Mouse (Mus musculus): ENCODE measurements around the gene Cbl. TPM values are rescaled to one million over a fixed set of nuclear protein-coding genes. Genes with fewer than 3 reads are reported as not detected.

Gene Cbl
- polyA plus RNA-seq, 1 experiment from 2014 or later, result 15.5 TPM

- Histone ChIP-seq H3K4me1 (replicated peaks; ENCODE audit: control insufficient read depth, insufficient read depth, low read length) (peaks cover 38% of the 10 kb centered on the region), H3K27ac (ENCODE audit: low read length) (peak overlapping the region; percentile 79)
These were observed 125.4 kb downstream of the Cbl start for GRCm38 (mm10) chr9:44108269-44109055.

DNA sequence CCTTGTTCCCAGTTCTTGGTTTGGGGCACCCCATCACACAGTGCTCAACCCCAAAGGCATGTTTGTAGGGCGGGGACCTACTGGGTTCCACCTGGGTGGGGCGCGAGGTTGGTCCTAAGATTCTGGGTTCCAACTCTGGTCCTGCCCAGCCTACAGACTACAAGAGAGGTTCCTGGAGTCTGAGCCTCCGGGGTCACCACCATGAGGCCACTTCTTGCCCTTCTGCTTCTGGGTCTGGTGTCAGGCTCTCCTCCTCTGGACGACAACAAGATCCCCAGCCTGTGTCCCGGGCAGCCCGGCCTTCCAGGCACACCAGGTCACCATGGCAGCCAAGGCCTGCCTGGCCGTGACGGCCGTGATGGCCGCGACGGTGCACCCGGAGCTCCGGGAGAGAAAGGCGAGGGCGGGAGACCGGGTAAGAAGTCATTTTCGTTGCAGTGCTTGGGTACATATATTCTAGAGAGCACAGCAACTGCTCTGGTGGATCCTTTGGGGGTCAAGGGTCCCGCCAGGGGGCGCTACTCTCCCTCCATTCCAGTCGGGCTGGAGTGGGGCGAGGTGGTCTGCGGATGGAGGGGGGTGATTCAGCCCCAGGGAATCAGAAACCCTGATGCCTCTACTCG, 126.2 kb downstream of the Cbl start:
- H3K4me3 ChIP-seq (ENCODE audit: low read length), result peak overlapping the region; percentile 3; the same call in 1 of the 2 replicates
- ATAC-seq (ENCODE audit: low read depth), result peak; percentile 4
- H3K27me3 ChIP-seq (ENCODE audit: control insufficient read depth, insufficient read depth, low read depth, low read length), result no peaks in the 10 kb centered on the region
- peak overlapping the region; percentile 39 for H3K4me2 ChIP-seq (ENCODE audit: low read depth, low read length)
- peak overlapping the region; percentile 19 for H3K9ac ChIP-seq (ENCODE audit: low read length)
- peaks cover 7% of the 10 kb centered on the region for H3K36me3 ChIP-seq (ENCODE audit: control insufficient read depth, insufficient read depth, low read length)
- H3K4me1 ChIP-seq (replicated peaks; ENCODE audit: control insufficient read depth, insufficient read depth, low read length), result peaks cover 38% of the 10 kb centered on the region
- H3K27ac ChIP-seq (ENCODE audit: low read length), result peak overlapping the region; percentile 79
- H3K9me3 ChIP-seq (ENCODE audit: control insufficient read depth, low read length), result no peaks in the 10 kb centered on the region
- WGBS, result 46% methylated on average over 25 of the region's 25 CpGs

More at GRCm38 (mm10) chr9:44108269-44109055, 125.4 kb downstream of the Cbl start:
- Histone ChIP-seq H3K9ac (ENCODE audit: low read length) (peak overlapping the region; percentile 41), H3K36me3 (ENCODE audit: control insufficient read depth, insufficient read depth, low read length) (peaks cover 7% of the 10 kb centered on the region), H3K27me3 (ENCODE audit: control insufficient read depth, insufficient read depth, low read depth, low read length) (no peaks in the 10 kb centered on the region), H3K4me2 (ENCODE audit: low read depth, low read length) (peak overlapping the region; percentile 47), H3K4me3 (ENCODE audit: low read length) (peak overlapping the region; percentile 14; the same call in 1 of the 2 replicates), H3K9me3 (ENCODE audit: control insufficient read depth, low read length) (no peaks in the 10 kb centered on the region)
- ATAC-seq (ENCODE audit: low read depth), result no peak
- WGBS, result 78% methylated on average over 31 of the region's 31 CpGs

- 22% methylated on average over 8 of the region's 8 CpGs for WGBS
These were observed 126.7 kb downstream of the Cbl start, which contains the start of gene C1qtnf5 for GRCm38 (mm10) chr9:44107110-44107509. Gene C1qtnf5, plus strand, starts transcription at chr9:44107245.

GRCm38 (mm10) chr9:44106596-44106995, 127.3 kb downstream of the Cbl start:
- no peak overlapping the region for H3K4me2 ChIP-seq (ENCODE audit: low read depth, low read length)
- no peak for ATAC-seq (ENCODE audit: low read depth)
- no peak overlapping the region for H3K9ac ChIP-seq (ENCODE audit: low read length)
- H3K36me3 ChIP-seq (ENCODE audit: control insufficient read depth, insufficient read depth, low read length), result peaks cover 7% of the 10 kb centered on the region
- H3K27ac ChIP-seq (ENCODE audit: low read length), result peak overlapping the region; percentile 40; the same call in 1 of the 2 replicates
- H3K9me3 ChIP-seq (ENCODE audit: control insufficient read depth, low read length), result no peaks in the 10 kb centered on the region
- no peak overlapping the region for H3K4me3 ChIP-seq (ENCODE audit: low read length)
- H3K4me1 ChIP-seq (replicated peaks; ENCODE audit: control insufficient read depth, insufficient read depth, low read length), result peaks cover 38% of the 10 kb centered on the region
- WGBS, result 69% methylated on average over 4 of the region's 4 CpGs
- no peaks in the 10 kb centered on the region for H3K27me3 ChIP-seq (ENCODE audit: control insufficient read depth, insufficient read depth, low read depth, low read length)

More at GRCm38 (mm10) chr9:44107110-44107509, 126.7 kb downstream of the Cbl start, which contains the start of gene C1qtnf5:
- no peaks in the 10 kb centered on the region for H3K27me3 ChIP-seq (ENCODE audit: control insufficient read depth, insufficient read depth, low read depth, low read length)
- peak; percentile 88 for ATAC-seq (ENCODE audit: low read depth)
- peak within 1 kb of the TSS; percentile 39 for H3K4me2 ChIP-seq (ENCODE audit: low read depth, low read length)
- no peaks in the 10 kb centered on the region for H3K9me3 ChIP-seq (ENCODE audit: control insufficient read depth, low read length)
- peaks cover 7% of the 10 kb centered on the region for H3K36me3 ChIP-seq (ENCODE audit: control insufficient read depth, insufficient read depth, low read length)
- peaks cover 38% of the 10 kb centered on the region for H3K4me1 ChIP-seq (replicated peaks; ENCODE audit: control insufficient read depth, insufficient read depth, low read length)
- H3K27ac ChIP-seq (ENCODE audit: low read length), result peak within 1 kb of the TSS; percentile 79
- peak within 1 kb of the TSS; percentile 19 for H3K9ac ChIP-seq (ENCODE audit: low read length)
- peak within 1 kb of the TSS; percentile 3; the same call in 1 of the 2 replicates for H3K4me3 ChIP-seq (ENCODE audit: low read length)

GRCm38 (mm10) chr9:44106182-44106581, 127.7 kb downstream of the Cbl start:
- Histone ChIP-seq H3K4me1 (replicated peaks; ENCODE audit: control insufficient read depth, insufficient read depth, low read length) (peaks cover 38% of the 10 kb centered on the region), H3K4me2 (ENCODE audit: low read depth, low read length) (no peak overlapping the region), H3K4me3 (ENCODE audit: low read length) (no peak overlapping the region), H3K9me3 (ENCODE audit: control insufficient read depth, low read length) (no peaks in the 10 kb centered on the region), H3K36me3 (ENCODE audit: control insufficient read depth, insufficient read depth, low read length) (peaks cover 7% of the 10 kb centered on the region), H3K27me3 (ENCODE audit: control insufficient read depth, insufficient read depth, low read depth, low read length) (no peaks in the 10 kb centered on the region), H3K9ac (ENCODE audit: low read length) (no peak overlapping the region), H3K27ac (ENCODE audit: low read length) (no peak overlapping the region)
- ATAC-seq (ENCODE audit: low read depth), result no peak
- WGBS, result 89% methylated on average over 7 of the region's 7 CpGs

DNA sequence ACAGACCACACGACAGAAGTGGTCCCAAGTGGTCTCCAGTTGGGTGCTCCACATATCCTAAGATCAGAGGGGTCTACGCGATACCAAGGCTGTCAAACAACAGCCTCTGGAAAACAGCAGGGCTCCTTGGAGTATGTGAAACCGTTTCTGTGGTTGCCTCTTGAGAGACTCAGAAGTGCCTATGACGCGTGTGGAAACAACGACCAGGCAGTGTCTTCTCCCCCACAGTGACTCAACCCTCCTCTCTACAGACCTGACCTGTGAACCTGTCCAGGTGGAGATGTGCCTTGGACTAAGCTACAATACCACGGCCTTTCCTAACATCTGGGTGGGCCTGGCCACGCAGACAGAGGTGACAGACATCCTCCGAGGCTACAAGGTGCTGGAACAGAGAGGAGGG, 128.1 kb downstream of the Cbl start:
- Histone ChIP-seq H3K9ac (ENCODE audit: low read length) (no peak overlapping the region), H3K36me3 (ENCODE audit: control insufficient read depth, insufficient read depth, low read length) (peaks cover 7% of the 10 kb centered on the region), H3K4me3 (ENCODE audit: low read length) (no peak overlapping the region), H3K4me1 (replicated peaks; ENCODE audit: control insufficient read depth, insufficient read depth, low read length) (peaks cover 38% of the 10 kb centered on the region), H3K27me3 (ENCODE audit: control insufficient read depth, insufficient read depth, low read depth, low read length) (no peaks in the 10 kb centered on the region), H3K9me3 (ENCODE audit: control insufficient read depth, low read length) (no peaks in the 10 kb centered on the region), H3K27ac (ENCODE audit: low read length) (no peak overlapping the region), H3K4me2 (ENCODE audit: low read depth, low read length) (no peak overlapping the region)
- 72% methylated on average over 10 of the region's 10 CpGs for WGBS
- ATAC-seq (ENCODE audit: low read depth), result no peak

- H3K9me3 ChIP-seq (ENCODE audit: control insufficient read depth, low read length), result no peaks in the 10 kb centered on the region
- 85% methylated on average over 7 of the region's 7 CpGs for WGBS
- peaks cover 7% of the 10 kb centered on the region for H3K36me3 ChIP-seq (ENCODE audit: control insufficient read depth, insufficient read depth, low read length)
- no peak overlapping the region for H3K4me2 ChIP-seq (ENCODE audit: low read depth, low read length)
- H3K9ac ChIP-seq (ENCODE audit: low read length), result no peak overlapping the region
- peaks cover 30% of the 10 kb centered on the region for H3K4me1 ChIP-seq (replicated peaks; ENCODE audit: control insufficient read depth, insufficient read depth, low read length)
- H3K4me3 ChIP-seq (ENCODE audit: low read length), result no peak overlapping the region
- no peak for ATAC-seq (ENCODE audit: low read depth)
- no peak overlapping the region for H3K27ac ChIP-seq (ENCODE audit: low read length)
- no peaks in the 10 kb centered on the region for H3K27me3 ChIP-seq (ENCODE audit: control insufficient read depth, insufficient read depth, low read depth, low read length)
These were observed 129.0 kb downstream of the Cbl start for GRCm38 (mm10) chr9:44104881-44105280.

DNA sequence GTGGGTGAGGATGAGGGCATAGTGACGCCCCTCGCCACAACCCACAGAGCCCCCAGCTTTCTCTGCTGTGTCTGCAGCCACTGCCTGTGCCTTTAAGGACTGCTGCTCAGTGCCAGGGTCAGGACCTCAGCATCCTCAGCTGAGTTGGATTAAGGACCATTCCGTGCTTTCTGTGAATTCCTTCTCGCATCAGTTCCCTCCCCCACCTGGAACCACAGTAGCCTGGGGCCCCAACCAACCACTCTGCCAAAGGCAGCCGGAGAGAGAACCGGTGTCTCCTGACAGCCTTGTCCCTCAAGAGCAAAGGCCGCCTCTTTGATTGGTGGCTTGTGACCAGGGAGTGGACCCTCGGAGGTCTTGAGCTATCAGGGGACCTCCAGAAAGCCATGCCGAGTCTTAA, 132.4 kb downstream of the Cbl start, which contains the start of gene Mfrp:
Gene Mfrp (plus strand): TSS at position 240 of the 400 bp plus-strand sequence.
- no peak within 1 kb of the TSS for H3K27ac ChIP-seq (ENCODE audit: low read length)
- peaks cover 3% of the 10 kb centered on the region for H3K36me3 ChIP-seq (ENCODE audit: control insufficient read depth, insufficient read depth, low read length)
- no peak within 1 kb of the TSS for H3K4me2 ChIP-seq (ENCODE audit: low read depth, low read length)
- 67% methylated on average over 9 of the region's 9 CpGs for WGBS
- H3K4me3 ChIP-seq (ENCODE audit: low read length), result no peak within 1 kb of the TSS
- H3K9me3 ChIP-seq (ENCODE audit: control insufficient read depth, low read length), result no peaks in the 10 kb centered on the region
- ATAC-seq (ENCODE audit: low read depth), result no peak
- no peaks in the 10 kb centered on the region for H3K27me3 ChIP-seq (ENCODE audit: control insufficient read depth, insufficient read depth, low read depth, low read length)
- no peak within 1 kb of the TSS for H3K9ac ChIP-seq (ENCODE audit: low read length)
- peaks cover under 1% of the 10 kb centered on the region; the same call in 1 of the 2 replicates for H3K4me1 ChIP-seq (replicated peaks; ENCODE audit: control insufficient read depth, insufficient read depth, low read length)

DNA sequence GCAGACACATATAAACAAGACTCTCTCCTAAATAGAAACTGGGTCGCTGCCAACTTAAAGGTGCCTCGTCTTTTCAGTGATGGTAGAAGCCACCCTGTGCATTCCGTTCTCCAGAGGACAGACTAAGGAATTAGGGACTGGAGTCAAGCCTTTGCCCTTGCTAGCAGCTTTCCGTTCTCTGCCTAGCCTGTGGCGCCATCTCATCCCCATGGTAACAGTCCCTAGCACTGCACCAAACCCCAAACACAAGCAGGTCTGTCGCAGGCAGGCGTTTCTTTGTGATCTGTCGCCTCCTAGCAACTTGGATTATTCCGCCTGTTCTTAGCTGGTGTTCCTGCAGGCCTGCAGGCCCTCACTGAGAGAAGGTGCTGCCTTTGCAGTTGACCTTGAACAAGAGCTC, 137.3 kb downstream of the Cbl start:
- 0 out of 2 replicates have a peak, but pooled peaks have one; percentile 16 for ATAC-seq (ENCODE audit: low read depth)
- 38% methylated on average over 9 of the region's 9 CpGs for WGBS

More for the DNA sequence above, 137.3 kb downstream of the Cbl start:
- H3K4me2 ChIP-seq (ENCODE audit: low read depth, low read length), result no peak overlapping the region
- no peak overlapping the region for H3K27ac ChIP-seq (ENCODE audit: low read length)
- H3K36me3 ChIP-seq (ENCODE audit: control insufficient read depth, insufficient read depth, low read length), result no peaks in the 10 kb centered on the region
- H3K4me3 ChIP-seq (ENCODE audit: low read length), result no peak overlapping the region
- no peak overlapping the region for H3K9ac ChIP-seq (ENCODE audit: low read length)
- H3K4me1 ChIP-seq (replicated peaks; ENCODE audit: control insufficient read depth, insufficient read depth, low read length), result 0 out of 2 replicates have a peak, but pooled peaks cover 3% of the 10 kb centered on the region
- H3K9me3 ChIP-seq (ENCODE audit: control insufficient read depth, low read length), result no peaks in the 10 kb centered on the region
- H3K27me3 ChIP-seq (ENCODE audit: control insufficient read depth, insufficient read depth, low read depth, low read length), result no peaks in the 10 kb centered on the region

Data from lung, embryonic 16.5 days (tissue).